Mouse (Mus musculus): ENCODE measurements around the gene Serpina3a. TPM values are rescaled to one million over a fixed set of nuclear protein-coding genes. Genes with fewer than 3 reads are reported as not detected.

The Serpina3a gene
- polyA plus RNA-seq, 1 experiment from 2014 or later = not detected

DNA sequence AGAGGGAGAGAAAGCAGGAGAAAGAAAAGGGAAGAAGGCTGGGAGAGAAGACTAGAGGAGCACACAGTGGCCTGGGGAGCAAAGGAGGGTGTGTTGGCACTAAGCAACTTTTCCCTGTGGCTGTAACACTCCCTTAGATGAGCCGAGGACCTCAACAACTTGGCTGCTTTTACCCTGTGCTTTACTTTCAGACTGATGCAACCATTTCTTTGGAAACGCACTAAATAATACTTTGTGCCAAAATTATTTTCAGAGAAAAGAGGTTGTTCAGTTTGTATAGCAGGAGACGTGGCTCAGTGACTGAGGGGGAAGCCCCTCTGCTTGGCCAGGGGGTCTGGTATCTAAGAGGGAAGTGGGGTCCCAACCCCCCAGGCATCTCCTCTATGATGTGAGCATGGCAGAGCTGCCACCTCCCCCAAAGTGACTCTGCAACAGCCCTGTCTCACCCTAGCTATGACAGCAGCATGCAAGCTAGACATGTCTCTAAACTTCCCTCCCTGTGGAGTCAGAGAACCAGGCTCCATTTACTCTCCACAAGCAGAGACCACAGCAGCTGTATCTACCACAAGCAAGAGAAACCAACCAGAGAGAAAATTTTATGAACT, 40.6 kb downstream of the Serpina3a start:
- Histone ChIP-seq H3K27ac (no peak overlapping the region), H3K4me2 (ENCODE audit: low read length) (no peak overlapping the region), H3K9me3 (replicated peaks; ENCODE audit: low read length) (no peaks in the 10 kb centered on the region), H3K27me3 (ENCODE audit: insufficient read depth, low read length) (no peaks in the 10 kb centered on the region), H3K4me3 (replicated peaks; ENCODE audit: low read depth, low read length) (no peak overlapping the region), H3K9ac (ENCODE audit: low read depth, low read length) (no peak overlapping the region), H3K4me1 (replicated peaks; ENCODE audit: insufficient read depth, low read length) (no peaks in the 10 kb centered on the region), H3K36me3 (ENCODE audit: insufficient read depth, low read length) (no peaks in the 10 kb centered on the region)
- DNase-seq (ENCODE audit: low spot score) (no peak), ATAC-seq (replicated peaks; ENCODE audit: low FRiP score, low read depth) (no peak)
- WGBS = 64% methylated on average over 3 of the region's 3 CpGs
- no peak for TF ChIP-seq CTCF (IDR thresholded peaks at IDR 0.05; ENCODE audit: low read depth)

DNA sequence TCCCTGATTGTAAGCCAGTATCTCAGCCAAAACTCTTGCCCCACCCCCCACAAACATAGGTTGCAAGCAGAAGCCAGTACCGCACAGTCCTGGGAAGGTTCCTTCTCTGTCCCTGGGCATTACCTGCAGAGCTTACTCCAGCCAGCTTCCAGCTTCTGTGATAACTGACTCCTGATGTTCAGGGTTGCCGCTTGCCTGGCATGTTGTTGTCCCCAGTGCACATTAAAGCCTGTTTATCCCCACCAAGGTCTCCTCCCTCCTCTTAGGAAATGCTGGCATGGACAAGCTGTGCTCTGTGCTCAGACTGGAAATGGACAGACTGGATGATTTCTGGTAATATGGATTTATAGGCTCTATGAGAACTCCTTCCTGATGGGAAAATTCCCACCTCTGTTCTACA, 41.1 kb downstream of the Serpina3a start, which contains the start of gene Serpina3c:
Serpina3c (minus strand) TSS at position 215 of the 400 bp plus-strand sequence.
- TF ChIP-seq CTCF (IDR thresholded peaks at IDR 0.05; ENCODE audit: low read depth) = no peak

More for the DNA sequence above, 41.1 kb downstream of the Serpina3a start, which contains the start of gene Serpina3c:
- Histone ChIP-seq H3K9me3 (replicated peaks; ENCODE audit: low read length) (no peaks in the 10 kb centered on the region), H3K36me3 (ENCODE audit: insufficient read depth, low read length) (no peaks in the 10 kb centered on the region), H3K27ac (no peak within 1 kb of the TSS), H3K4me3 (replicated peaks; ENCODE audit: low read depth, low read length) (no peak within 1 kb of the TSS), H3K9ac (ENCODE audit: low read depth, low read length) (no peak within 1 kb of the TSS), H3K27me3 (ENCODE audit: insufficient read depth, low read length) (no peaks in the 10 kb centered on the region), H3K4me1 (replicated peaks; ENCODE audit: insufficient read depth, low read length) (no peaks in the 10 kb centered on the region), H3K4me2 (ENCODE audit: low read length) (no peak within 1 kb of the TSS)
- no peak for ATAC-seq (replicated peaks; ENCODE audit: low FRiP score, low read depth)
- 78% methylated on average over 2 of the region's 2 CpGs for WGBS
- DNase-seq (ENCODE audit: low spot score) = no peak

Other genes with a start within 250 kb of the Serpina3a start
- 26.1 and 28.1 TPM in 2 replicates for gene Serpina1a, start 249.2 kb upstream of the Serpina3a start, polyA plus RNA-seq (2015; fragmentation: Nextera tagmentation; extraction: Ambion mirVana)
- 0.20 and 0.52 TPM in 2 replicates for gene Serpina1c, start 207.8 kb upstream of the Serpina3a start, polyA plus RNA-seq (2015; fragmentation: Nextera tagmentation; extraction: Ambion mirVana)
- gene Serpina1e, start 153.7 kb upstream of the Serpina3a start, polyA plus RNA-seq (2015; fragmentation: Nextera tagmentation; extraction: Ambion mirVana) = 1.0 and 1.1 TPM in 2 replicates
- not detected in 2 replicates for gene Serpina11, start 122.8 kb upstream of the Serpina3a start, polyA plus RNA-seq (2015; fragmentation: Nextera tagmentation; extraction: Ambion mirVana)
- gene Serpina9, start 99.0 kb upstream of the Serpina3a start, polyA plus RNA-seq (2015; fragmentation: Nextera tagmentation; extraction: Ambion mirVana) = 0.04 TPM in 1 of 2 replicates, not detected in the other
- gene Serpina12, start 68.3 kb upstream of the Serpina3a start, polyA plus RNA-seq (2015; fragmentation: Nextera tagmentation; extraction: Ambion mirVana) = not detected in 2 replicates
- not detected in 2 replicates for gene Serpina5, start 11.6 kb upstream of the Serpina3a start, polyA plus RNA-seq (2015; fragmentation: Nextera tagmentation; extraction: Ambion mirVana)
- not detected in 2 replicates for gene Serpina3b, start 15.3 kb downstream of the Serpina3a start, polyA plus RNA-seq (2015; fragmentation: Nextera tagmentation; extraction: Ambion mirVana)
- 0.08 TPM in 1 of 2 replicates, not detected in the other for gene Serpina3c, start 41.1 kb downstream of the Serpina3a start, polyA plus RNA-seq (2015; fragmentation: Nextera tagmentation; extraction: Ambion mirVana)
- 0.12 and 0.23 TPM in 2 replicates for gene Serpina3f, start 101.8 kb downstream of the Serpina3a start, polyA plus RNA-seq (2015; fragmentation: Nextera tagmentation; extraction: Ambion mirVana)
- gene Serpina3g, start 123.5 kb downstream of the Serpina3a start, polyA plus RNA-seq (2015; fragmentation: Nextera tagmentation; extraction: Ambion mirVana) = 37.8 and 38.8 TPM in 2 replicates
- 0.24 and 0.28 TPM in 2 replicates for gene Serpina3i, start 150.4 kb downstream of the Serpina3a start, polyA plus RNA-seq (2015; fragmentation: Nextera tagmentation; extraction: Ambion mirVana)
- not detected in 2 replicates for gene Serpina3j, start 201.8 kb downstream of the Serpina3a start, polyA plus RNA-seq (2015; fragmentation: Nextera tagmentation; extraction: Ambion mirVana)
- gene Serpina3k, start 225.8 kb downstream of the Serpina3a start, polyA plus RNA-seq (2015; fragmentation: Nextera tagmentation; extraction: Ambion mirVana) = not detected in 2 replicates
- not detected in 2 replicates for gene Serpina3m, start 225.8 kb downstream of the Serpina3a start, polyA plus RNA-seq (2015; fragmentation: Nextera tagmentation; extraction: Ambion mirVana)